Mouse (Mus musculus): ENCODE results near the gene Pou2f1.

DNA sequence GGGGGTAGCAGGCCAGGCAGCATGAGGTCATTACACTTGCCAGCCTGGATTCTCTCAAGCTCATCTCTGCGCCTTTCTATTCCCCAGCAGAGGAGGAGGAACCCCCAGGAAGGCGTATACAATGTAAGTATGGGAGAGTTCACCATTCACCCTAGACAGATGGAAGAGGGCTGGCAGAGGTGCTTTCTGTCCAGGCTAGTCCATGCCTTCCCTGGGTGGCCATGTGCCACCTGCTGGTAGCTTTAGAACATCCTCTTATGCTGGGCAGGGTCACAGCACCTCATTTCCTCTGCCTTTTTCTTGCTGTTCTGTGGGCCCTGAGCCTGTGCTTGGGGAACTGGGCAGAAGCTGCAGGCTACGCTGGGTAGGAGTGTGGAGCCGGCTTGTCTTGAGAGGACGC is 144.1 kb downstream of the Pou2f1 start:
- TF ChIP-seq CTCF (IDR thresholded peaks at IDR 0.05; ENCODE audit: extremely low read depth, insufficient read depth, low read length) (no peak), POLR2A (IDR thresholded peaks at IDR 0.05; ENCODE audit: extremely low read depth, insufficient read depth, low read length) (no peak)
